Mouse (Mus musculus) liver, postnatal 0 days (tissue): ENCODE results near the gene Thnsl2.

ENCODE experiments used
- CTCF ChIP-seq: sonication (generic); IDR thresholded peaks from 2 replicates; pipeline ENCODE4 v1.5.1; 2016; ENCODE audit warnings: antibody characterized with exemption, low read depth
- EP300 ChIP-seq: IDR thresholded peaks from 2 replicates; pipeline ENCODE4 v1.6.1; 2016; ENCODE audit warnings: antibody characterized with exemption, low read depth, mild to moderate bottlenecking

- no peak for TF ChIP-seq CTCF
- TF ChIP-seq EP300, result no peak
These were observed 10.6 kb upstream of the Thnsl2 start for GRCm38 (mm10) chr6:71154861-71155260.
